Mouse (Mus musculus) cortical plate, adult 2 months (tissue): ENCODE results near the gene Pax5.

Source experiments
- CTCF ChIP-seq: fragments of 200-500 bp; IDR thresholded peaks from 2 replicates; pipeline ENCODE4 v1.5.1; 2011; ENCODE audit warnings: mild to moderate bottlenecking, control low read depth, low read length; ENCODE audit not compliant: insufficient read depth; ENCODE audit errors: extremely low read depth
- POLR2A ChIP-seq: fragments of 200-500 bp; IDR thresholded peaks from 2 replicates; pipeline ENCODE4 v1.6.1; 2011; ENCODE audit warnings: mild to moderate bottlenecking, low read length, control low read depth; ENCODE audit not compliant: insufficient read depth; ENCODE audit errors: extremely low read depth

DNA sequence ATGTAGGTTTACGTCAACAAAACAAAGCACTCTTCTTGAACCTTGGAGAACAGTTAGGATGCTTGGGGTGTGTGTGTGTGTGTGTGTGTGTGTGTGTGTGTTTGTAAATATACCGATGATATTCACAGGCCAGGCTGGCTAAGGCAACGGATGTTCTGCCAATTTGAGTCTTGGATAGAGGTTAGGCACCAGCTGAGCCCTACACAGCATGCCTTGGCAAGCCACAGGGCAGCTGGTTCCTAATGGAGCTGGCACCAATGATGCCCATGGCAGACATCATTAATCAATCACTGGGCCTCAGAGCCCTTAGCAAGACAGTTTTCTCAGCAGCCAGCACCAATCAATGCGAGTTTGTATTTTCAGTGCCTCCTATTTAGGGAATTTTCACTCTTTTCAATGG lies 173.5 kb downstream of the Pax5 start:
- TF ChIP-seq POLR2A, result no peak
- TF ChIP-seq CTCF, result no peak
